Mouse (Mus musculus): ENCODE results near the gene Slc38a10. TPM values are rescaled to one million over a fixed set of nuclear protein-coding genes. Genes with fewer than 3 reads are reported as not detected.
A peak's percentile ranks its signal among the peaks of the same experiment; 100 is the strongest.

Slc38a10 gene
- polyA plus RNA-seq (2012; rRNA removed): 153 and 192 TPM in 2 replicates

DNA sequence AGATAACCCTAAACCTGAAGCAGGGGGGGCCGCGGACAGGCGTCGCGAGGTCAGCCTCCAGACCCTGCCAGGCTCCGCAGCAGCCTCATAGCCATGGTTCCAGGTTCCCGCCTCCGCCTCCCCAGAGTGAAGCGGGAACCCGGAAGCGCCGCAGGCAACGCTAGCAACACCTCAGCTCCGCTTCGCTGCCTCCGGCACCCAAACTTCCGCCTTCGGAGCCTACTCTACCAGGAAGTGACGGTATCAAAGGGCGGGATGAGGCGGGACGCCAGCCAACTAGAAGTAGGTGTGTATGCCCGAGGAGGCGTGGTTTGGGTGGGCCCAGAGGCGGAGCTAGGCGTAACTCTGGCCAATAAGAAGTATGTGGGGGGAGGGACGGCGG, at the start of gene Slc38a10:
TSS of gene Slc38a10 (minus strand) at position 234 of the 382 bp plus-strand sequence.
- peak; percentile 87 for DNase-seq (ENCODE audit: low read depth)

DNA sequence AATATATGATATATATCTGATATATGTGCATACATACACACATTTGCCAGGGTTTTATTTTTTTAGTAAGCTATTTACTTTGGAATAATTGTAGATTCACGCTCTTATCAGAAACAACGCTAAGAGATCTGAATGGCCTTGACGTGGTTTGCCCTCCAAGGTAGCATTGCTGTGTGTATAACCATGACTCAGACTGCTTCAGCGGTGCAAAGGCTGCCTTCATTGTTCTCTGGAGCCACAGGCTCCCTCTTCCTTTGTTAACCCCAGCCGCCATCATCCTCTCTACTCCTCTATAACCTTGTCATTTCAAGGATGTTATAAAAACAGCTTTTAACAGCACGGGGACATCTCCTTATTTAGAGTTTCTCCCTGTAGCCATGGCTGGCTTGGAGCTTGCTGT, 49.5 kb upstream of the Slc38a10 start:
- no peak for DNase-seq (ENCODE audit: low read depth)

DNA sequence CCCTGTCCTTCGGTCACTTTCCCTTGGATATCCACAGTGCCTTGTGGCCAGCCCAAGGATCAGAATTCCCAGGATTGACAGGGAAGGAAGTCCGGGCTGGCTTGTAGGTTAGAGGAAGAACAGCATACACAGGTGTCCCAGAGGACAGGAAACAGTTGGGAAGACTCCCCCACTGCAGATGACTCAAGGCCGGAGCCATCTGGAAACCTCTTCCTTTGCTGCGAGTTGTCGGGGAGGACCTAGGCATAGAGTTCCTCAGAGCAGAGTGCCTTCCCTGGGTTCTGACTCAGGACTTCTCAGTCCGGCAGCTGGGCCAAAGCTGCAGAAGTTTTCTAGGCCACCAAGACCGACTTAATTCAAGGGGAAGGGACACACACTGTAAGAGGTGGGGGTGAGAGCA, 48.6 kb upstream of the Slc38a10 start:
- DNase-seq (ENCODE audit: low read depth): no peak

DNA sequence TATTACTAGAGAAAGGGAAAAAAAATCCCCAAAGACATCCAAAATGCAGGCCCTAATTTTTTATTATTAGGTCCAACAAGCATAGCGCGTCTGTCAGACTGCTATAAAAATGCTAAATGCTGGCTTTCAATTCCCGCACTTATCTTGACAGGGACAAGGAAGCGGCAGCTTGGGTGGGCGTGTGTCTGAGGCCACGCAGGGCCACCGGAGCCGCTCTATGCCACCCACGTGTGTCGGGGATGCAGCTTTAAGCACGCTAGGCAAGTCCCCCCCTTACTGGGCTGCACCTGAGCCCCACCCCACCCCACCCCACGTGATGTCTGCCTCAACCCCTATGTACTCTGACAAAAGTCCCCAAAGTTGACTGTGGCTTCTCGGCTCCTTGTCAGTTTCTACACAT, 47.7 kb upstream of the Slc38a10 start:
- no peak for DNase-seq (ENCODE audit: low read depth)

DNA sequence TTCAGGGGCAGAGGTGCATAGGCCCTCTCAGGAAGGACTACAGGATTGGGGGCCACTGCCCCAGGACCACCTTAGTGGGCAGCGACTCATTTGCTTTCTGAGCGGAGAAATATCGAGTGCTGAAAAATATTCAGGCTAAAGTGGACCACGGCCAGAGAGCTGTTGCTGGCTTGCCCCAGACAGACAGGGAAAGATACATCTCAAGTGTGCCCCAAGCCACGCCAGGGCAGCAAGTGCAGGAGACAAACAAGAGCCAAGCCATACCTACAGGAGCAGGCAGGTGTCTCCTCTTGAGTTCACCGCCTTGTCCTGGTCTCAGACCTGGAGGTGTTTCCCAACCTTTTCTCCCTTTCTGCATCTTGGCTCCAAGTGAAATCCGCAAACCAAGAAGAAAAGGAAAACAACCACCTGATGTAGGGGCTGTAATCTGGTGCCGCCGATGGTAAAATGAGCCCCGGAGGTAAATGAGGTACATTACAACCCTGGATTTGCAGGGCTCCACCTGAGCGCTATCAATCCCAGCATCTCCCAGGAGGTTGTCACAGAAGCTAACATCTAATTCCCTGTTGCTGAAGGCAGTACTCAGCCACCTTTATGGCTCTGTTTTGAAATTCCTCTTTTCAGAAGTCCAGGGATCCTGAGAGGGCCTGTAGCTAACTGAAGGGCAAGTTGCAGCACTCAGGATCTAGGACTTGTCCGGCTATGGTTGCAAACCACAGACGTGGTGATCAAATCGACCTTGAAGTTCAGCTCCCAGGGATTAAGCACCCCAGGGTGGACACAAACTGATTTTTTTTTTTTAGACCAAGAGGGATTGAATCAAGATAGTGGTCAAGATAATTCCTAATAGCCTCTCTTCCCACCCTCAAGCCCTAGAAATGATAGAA, 39.6 kb upstream of the Slc38a10 start:
- DNase-seq (ENCODE audit: low read depth): peak; percentile 90

DNA sequence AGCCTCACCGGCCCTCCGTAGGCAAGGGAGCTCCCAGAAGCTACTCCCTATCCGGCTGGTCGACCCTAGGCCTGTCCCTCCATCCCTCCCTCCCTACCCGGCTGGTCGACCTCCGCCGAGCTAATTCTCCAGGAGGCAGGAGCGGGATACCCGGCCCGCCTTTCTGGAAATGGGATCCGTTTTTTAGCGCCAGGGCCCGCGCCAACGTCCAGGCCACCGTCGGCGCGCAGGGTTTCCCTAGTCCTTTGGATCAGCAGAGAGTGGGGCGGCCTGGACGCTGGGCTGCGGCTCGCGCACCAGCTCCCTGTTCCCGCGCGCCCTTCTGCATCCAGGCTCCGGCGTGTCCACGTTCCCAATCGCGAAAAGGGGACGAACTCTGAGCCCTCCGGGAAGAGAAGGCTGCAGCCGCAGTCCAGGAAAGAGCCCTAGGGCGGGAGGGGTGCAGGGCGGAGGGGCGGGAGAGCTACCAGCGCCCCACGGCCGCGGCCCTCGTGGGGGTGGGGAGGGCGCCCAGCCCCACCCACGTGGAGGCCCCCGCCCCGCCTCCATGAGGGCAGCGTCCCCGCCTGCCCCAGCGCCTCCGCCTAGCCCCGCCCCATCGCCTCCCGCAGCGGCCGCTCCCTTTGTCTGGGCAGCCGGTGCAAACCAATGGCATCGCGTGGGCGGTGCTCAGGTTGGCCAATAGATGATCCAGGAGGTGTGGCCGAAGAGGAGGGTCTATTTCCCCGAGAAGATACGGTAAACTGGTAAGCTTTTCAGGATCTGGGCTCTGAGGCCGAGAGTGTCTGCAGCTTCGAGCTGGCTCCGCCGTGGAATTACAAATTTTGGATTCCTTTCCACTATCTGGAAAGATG, 38.5 kb upstream of the Slc38a10 start:
- peak; percentile 64 for DNase-seq (ENCODE audit: low read depth)

DNA sequence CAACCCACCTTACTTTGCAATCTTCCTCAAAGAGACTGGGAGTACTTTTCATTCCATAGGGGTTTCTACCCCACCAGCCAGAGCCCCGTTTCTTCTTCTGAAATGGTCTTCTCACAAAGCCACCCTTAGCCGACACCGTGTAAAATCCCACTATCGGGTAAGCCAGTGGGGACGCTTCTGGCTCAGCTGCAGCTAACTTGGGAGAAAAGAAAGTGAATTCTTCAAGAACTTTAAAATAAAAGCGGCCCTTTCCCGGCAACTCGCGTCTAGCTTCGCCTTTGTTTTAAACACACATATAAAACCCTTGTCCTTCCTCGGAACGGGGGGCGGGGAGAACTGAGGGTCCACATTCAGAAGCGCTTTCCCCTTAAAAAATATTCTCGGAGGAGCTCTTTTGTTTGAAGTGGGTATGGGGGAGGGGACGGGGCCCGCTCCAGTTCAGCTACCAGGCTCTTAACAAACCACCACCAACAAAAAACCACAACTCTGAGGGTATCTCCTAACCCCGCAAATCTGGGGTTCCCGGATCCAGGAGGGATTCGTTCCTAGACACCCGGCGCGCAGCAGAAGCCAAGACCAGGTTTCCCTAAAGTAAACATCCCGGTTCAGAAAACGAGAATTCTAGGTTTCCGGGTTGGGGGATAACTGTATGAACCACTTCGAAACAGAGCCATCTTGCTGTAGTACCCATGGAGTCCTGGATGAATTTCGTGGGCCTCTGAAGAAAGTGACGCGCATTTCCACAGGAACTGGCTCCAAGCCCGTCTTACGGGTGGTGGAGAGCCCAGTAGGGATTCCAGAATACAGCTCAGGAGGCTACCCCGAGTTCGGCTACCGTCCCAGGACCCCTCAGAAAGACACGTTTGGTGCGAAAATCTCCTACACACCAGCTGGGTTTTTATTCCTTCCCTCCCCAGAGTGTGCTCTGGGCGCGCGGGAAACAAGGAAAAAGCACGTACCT, 37.6 kb upstream of the Slc38a10 start:
- peak; percentile 20 for DNase-seq (ENCODE audit: low read depth)

DNA sequence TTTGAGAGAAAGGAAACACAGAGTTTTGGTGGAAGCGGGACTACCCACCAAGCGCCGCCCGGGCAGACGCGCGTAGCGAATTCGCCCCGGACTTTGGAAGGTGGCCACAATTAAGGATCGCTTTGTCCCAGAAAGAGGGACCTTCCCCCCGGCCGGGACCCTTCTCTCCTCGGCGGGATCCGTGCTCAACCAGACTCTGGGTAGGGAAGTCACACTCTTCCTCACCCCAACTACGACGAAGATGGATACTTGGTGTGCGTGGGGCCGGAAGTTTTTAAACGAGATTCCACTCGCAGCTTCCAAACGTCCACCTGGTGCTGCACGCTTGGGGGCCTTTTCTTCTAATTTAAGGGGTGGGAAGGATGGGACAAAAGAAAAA, 36.9 kb upstream of the Slc38a10 start:
- no peak for DNase-seq (ENCODE audit: low read depth)

DNA sequence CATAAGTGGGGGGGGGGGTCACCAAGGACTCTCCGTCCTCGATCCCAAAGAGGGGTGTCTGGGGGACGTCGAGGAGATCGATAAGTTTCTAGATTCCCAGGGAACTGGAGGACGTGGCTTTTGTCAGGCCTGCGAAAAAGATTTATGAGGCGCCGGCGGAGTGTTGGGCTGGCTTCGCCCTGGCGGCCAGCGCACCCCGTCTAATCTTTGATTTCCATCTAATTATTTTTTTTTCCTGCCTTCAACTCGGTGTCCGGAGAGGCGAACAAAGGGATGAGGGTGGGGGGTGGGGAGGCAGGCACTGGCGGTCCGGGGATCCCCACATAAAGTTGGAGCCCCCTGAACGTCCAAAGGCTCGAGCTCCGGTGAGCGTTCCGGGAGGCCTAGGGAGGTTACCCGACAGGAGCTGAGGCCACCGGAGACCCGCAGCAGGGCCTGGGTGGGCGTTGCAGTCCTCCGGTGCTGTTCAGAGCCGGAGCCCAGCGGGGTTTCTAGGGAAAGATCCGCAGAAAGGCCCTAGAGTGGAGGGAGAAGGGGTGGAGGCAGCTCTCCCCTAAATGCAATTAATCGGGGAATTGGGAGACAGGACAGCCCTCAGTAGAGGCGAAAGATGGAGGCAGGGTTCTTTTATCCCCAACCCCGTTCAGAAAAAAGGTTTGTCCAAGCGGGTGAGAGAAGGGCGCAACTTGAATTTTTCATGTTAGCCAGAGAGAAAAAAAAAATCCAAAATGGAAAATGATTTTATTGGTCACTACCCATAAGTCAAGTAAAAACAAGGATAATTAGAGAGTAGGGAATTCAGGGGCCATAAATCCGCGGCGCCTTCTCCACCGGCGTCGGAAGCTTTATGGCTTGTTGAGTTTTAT, 36.3 kb upstream of the Slc38a10 start:
- no peak for DNase-seq (ENCODE audit: low read depth)

DNA sequence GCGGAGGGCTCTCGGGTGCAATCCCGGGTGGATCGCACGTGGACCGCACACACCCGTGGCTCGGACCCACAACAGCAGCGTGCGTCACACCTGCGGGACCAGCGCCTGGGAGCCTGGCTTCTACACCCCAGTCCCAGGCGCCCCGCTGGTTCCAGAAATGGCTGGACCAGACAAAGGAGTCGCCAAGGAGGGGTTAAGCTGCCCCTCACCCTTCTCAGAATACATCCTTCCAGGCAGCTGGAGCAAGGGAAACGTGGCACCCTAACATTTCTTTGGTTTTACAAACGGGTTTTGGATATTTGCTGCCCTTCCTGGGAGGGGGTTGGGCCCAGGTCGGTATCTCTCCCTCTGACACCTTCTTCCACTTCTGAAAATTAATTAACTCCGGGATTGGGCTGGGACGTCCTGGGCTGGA, 35.7 kb upstream of the Slc38a10 start:
- no peak for DNase-seq (ENCODE audit: low read depth)

DNA sequence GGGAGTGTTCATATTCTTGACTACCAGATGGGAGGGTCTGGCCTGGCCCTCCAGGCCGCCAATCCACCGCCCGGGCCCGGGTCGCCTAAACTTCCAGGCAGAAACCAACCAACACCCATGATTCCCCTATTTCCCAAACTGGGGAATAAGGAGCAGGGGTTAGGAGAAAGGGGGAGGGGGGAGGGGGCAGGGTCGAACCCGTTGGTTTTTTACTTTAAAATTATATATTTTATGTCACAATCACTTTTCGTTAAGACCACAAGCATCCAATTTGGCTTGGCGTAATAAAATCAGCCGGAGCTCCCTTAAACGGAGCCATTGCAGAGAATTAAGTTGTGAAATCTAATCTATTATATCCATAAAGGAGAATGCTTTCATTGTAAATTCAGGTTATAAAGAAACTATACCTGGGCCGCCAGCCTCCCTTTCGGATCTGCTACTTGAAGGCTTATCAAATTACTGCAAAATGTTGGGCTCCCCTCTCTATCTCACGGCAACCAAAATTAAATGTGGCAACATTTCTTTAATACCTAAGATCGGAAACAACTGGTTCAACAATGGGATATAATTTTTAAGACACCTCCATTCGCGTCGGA, 35.1 kb upstream of the Slc38a10 start:
- no peak for DNase-seq (ENCODE audit: low read depth)

DNA sequence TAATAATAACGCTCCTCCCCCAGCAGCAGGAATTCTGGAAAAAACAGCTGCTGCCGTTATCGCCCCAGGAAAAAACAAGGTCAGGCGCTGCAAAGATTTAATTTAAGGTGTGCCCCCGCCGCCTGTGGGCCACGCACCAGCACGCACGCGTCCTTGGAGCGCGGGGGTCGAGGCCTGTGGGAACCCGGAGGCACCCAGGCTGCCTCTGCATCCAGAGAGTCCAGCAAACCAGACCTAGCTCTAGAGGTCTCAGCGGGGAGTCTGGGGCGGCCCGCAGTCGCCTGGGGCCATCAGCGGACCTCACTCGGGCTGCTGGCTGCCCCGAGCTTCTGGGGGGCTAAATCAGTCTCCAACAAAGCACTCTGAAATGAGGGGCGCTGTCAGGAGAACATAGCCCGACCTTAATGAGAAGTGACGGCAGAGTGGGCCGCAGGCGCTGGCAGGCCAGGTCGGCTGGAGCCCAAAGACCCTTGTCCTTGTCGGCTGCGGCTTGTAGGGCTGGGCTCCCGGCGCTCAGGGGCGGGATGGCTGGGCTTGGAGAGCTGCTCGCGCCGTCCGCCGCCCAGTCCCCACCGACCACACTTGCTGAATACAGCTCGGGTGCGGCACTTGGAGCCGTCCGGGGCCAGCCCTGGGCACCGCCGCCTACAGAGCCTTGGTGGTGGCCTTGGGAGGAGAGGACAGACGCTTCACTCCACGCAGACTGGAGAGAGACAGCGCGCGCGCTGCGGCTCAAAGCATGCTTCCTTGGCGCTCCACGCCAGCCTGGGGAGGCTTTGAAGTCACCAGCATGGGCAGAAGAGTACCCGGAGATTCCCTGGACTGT, 34.4 kb upstream of the Slc38a10 start:
- DNase-seq (ENCODE audit: low read depth): no peak

DNA sequence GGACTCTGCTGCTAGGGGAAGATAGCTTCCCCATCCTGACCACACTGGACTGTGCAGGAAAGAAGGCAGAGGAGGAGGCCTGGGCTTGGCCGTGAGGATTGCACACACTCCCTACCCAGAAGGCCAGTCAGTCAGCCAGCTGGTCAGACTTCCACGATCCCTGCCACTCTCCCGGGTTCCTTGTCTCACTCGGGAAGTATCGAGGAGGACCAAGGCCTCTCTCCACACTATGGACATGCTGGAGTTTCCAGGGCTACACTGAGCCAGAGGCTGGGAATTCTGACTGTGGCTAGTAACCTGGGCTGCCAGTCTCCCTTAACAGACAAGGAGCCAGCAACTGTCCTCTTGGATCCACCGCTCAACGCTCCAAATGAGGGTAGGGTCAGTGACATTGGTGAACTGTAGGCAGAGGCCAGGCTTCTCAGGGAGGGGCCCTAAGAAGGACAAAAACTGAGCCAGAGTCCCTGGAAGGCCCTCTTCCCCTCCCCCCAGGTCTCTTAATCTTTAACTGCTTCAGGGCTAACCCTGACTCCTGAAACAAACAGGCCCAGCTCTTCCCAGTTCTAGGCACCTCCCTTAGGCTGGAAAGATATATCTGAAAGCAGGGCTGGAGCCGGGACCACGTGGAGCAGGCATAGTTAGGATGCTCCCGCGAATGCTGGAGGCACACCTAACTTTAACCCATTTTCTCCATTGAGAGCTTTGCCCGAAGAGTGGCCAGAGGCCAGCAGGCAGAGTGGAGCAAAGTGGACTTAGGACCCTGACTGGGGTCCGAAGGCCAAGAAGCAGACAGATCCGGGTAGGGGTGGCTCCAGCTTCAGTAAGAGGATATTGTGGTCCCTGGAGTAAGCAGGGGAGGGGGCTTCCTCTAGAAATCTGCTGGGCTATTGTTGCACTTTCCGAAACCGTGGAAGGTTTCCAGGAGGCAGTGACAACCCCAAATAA, 33.5 kb upstream of the Slc38a10 start:
- no peak for DNase-seq (ENCODE audit: low read depth)

DNA sequence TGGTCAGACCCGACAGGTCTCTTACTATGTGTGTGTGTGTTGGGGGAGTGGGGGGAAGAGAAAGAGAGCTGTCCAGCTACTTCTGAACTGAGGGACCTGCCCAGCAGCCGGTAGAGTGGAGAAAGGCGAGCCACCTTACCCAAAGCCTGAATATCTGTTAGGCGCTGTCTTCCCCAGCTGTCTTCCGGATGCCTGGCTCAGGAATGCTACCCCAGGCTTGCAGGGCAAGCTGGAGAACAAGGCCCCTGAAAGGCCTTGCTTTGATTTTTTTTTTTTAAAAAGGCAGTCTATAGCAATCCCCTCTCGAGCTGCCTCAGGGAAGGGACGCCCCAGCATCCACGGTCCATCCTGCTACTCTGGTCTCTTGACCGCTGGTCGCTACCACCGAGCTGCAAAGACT, 32.6 kb upstream of the Slc38a10 start:
- no peak for DNase-seq (ENCODE audit: low read depth)

DNA sequence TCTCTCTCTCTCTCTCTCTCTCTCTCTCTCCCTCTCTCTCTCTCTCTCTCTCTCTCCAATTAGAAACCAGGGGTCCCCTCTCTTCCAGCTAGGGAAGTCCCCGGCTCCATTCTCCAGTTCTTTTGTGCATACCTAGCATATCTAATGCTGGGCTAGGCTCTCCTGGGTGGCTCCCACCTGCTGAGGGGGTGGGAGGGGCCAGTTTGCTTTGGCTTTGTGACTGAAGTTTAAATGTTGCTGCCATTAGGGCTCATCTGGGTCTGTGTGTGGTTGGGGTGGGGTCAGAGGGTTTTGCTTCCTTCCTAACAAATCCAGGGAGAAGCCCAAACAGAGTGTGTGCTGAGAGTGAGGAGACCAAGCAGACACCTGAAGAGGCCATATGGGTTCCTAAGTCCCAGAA, 32.0 kb upstream of the Slc38a10 start:
- DNase-seq (ENCODE audit: low read depth): no peak

DNA sequence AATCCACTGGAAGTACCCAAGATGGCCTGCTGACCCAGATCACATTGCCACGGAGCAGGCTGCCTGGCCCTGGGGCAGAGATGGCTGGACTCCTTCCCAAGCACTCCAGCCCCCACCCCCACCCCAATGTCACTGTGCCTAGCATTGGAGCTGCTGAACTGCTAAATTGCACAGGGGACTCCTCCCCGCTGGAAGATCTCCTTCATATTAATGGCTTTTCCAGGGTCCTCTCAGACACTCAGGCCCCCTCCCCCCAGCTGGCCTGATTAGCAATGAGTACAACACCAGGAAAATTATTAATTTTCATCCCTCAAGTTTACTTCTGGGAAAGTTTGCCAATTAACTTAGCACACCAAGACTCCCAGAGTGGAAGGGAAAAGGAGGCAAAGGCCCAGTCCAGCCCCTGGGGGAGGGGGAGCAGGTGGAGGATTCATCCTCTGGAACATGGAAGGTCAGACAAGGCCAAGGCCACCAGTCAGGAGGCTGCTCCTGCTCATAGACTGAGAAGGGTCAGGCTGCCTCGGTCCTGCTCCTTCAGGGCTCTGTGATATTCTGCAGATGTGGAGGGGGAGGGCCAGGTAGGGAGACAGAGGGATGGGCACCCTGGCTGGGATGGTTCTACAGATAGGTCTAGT, 31.4 kb upstream of the Slc38a10 start:
- DNase-seq (ENCODE audit: low read depth): no peak

DNA sequence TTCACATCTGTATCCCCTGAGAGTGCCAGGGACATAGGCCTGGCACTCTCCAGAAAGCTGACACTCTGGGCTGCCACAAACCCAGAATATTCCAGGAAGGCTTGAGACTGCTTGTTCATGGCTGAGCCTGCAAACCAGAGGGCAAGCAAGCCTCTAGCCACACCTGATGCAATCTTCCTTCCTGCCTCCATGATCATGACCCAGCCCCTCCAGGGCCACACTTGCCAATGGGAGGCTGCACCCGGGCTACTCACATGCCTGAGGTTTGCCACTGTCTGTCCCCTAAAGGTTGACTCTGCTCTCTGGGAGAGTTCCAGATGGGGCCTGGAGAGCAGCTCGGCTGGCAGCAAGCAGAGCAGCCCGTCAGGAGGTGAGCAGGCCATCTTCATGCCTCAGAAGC, 30.2 kb upstream of the Slc38a10 start:
- no peak for DNase-seq (ENCODE audit: low read depth)

DNA sequence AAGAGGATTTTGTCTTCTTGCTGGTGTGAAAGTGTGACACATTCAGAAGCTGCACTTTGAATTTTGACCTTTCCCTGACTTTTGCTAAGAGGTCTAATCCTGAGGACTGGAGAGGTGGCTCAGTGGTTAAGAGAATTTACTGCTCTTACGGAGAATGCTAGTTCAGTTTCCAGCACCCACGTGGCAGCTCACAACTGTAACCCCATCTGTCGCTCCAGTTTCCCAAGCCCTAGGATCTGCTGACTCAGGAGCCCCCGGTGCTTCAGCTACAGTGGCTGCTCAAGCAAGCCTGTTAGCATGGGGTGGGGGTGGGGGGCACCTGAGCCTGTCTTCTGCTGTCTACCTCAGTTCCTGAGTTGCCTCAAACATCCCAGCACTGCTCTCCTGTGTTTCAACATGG, 28.2 kb upstream of the Slc38a10 start:
- DNase-seq (ENCODE audit: low read depth): no peak
